Mouse (Mus musculus) testis, postnatal 10 days (tissue): ENCODE results near the gene Kctd11.

Experiments
- DNase-seq: peaks from one replicate; pipeline ENCODE4 v3.0.0; 2021; ENCODE audit warnings: low spot score

Gene Kctd11

DNA sequence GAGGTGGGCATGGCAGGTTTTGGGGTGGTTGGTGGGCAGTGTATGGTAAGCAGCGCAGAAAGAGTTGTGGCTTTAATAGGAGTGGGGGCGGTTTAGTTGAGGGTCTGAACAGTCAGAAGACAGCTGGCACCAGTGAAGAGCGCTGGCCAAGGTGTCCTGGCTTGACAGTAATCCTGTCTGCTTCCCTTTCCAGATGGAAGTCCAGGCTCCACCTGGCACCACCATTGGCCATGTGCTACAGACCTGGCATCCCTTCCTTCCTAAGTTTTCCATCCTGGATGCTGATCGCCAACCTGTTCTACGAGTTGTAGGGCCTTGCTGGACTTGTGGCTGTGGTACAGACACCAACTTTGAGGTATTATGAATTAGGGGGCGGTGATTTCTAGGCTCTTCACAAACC, 33.2 kb downstream of the Kctd11 start:
- DNase-seq = no peak

DNA sequence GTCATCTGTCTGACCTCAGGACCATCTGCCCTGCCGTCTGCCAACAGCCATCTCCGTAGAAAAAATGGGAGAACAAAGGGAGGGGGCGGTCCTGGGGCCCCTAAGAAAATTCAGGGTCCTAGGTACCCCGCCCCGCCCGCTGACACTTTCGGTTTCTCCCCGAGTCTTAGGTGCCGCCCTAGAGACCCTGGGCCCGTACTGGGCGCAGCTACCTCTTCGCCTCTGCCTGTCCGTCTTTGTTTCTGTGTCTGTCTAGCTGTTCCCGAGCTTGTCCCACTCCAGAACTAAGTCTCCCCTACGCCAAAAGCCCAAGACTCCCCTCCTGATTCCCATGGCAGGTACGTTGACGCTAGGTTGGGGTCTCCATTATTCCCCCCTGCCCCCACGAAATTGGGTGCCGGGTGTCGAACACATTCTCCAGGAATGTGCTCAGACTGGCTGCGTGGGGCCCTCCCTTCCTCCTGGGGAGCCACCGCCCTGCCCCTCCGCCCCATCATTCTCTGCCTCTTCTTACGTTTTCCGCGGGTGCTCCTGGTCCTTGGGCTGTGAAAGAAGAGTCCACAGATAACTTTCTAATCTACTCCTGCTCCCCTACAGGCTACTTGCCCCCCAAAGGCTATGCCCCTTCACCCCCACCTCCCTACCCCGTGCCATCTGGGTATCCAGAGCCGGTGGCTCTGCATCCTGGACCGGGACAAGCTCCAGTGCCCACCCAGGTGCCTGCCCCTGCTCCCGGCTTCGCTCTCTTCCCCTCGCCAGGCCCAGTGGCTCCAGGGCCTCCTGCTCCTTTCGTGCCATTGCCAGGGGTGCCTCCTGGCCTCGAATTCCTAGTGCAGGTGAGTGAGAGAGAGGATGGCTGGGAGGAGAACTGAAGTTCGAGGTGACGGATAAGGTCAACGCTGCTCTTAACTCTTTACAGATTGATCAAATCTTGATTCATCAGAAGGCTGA, 34.2 kb downstream of the Kctd11 start:
- no peak for DNase-seq

DNA sequence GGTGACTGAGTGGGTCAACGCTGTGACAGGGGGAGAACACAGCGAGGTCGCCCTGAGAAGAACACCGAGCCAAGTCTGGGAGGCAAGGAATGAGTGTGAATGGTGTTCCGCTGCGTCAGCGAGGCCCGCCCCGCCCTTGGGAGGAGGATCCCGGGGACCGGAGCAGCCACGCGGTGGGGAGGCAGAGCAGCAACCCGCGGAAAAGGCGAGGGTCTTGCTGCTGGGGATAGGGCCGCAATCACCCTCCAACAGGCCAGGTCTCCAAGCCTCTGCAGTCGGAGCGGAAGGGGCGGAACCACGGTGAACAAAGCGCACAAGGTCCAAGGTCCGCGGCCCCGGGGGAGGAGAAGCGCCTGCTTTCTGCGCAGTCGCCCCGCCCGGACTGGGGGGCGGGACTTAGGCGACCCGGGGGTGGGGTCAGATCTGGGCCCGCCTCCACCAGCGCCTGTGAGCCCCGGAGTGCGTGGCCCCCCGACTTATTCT, 35.0 kb downstream of the Kctd11 start, which contains the start of gene Plscr3:
Plscr3 (plus strand) TSS at position 179 of the 483 bp plus-strand sequence.
- DNase-seq = peak; percentile 97

DNA sequence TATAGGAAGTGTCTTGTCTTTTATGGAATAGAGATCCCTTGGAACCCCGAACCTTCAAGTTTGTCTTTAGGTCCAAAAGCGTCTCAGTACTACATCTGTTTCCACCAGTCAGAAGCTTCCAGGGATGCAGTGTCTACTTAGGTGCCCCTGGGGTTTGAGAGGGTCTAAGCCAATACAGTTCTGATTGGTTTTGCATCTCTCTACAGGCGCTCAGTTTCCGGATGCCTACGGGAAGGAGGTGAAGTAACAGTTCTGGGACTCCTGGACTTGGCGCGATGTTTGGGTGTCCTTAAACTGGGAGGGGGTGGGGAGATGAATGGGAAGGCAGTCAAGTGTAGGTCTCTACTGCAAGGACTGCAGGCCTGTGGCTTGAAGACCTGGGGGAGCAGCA, 42.5 kb downstream of the Kctd11 start:
- no peak for DNase-seq

DNA sequence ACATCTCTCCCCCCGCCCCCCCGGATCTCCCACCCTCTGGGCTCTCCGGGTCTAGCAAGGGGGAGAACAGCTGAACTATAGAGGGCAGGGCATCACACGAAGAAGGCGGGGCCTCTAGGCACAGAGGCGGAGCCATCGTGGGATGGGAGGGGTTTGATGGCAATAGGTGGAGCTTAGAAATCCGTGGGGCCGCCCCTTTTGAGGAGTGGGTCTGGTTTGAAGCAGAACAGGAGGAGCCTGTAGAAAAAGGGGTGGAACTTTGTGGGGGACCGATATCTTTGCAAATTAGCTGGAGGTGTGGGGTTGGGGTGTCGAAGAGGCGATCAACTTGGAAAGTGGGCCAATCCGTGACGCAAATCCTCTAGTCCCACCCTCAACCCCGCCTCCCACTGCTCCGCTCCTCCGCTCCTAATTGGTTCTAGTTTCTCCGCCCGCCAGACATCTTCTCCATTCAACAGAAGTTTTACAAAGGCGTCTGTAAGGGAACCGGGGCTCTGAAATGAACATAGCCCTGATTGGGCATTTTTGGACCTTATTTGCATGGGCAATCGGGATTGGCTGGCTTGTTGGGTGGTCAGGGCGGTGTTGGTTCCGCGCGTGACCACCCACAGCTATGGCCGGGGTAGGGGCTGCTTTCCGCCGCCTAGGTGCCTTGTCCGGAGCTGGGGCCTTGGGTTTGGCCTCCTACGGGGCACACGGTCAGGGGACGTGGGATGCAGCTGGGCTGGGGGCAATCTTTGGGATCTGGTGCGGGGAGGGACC, 43.1 kb downstream of the Kctd11 start, which contains the start of gene Tmem256:
Tmem256 (plus strand) TSS at position 563 of the 762 bp plus-strand sequence.
- DNase-seq = peak; percentile 96

DNA sequence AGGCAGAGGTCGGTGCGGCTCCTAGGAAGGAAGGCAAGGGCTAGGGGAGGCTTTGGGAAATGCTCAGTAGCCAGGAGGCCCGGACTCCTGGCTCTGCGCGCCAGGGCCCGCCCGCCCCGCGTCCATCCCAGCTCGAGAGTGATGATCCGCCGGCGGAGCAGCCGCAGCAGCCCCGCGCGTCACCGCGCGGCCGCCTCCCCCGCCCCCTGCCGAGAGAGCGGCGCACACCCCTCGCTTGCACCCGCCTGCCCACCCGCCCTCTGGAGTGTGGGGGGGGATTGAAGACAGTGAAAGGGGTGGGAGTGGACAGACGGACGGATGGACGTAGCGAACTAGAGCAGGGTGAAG, 43.6 kb downstream of the Kctd11 start, which contains the start of gene Nlgn2:
Nlgn2 (minus strand) TSS at position 181 of the 348 bp plus-strand sequence.
- DNase-seq = no peak

DNA sequence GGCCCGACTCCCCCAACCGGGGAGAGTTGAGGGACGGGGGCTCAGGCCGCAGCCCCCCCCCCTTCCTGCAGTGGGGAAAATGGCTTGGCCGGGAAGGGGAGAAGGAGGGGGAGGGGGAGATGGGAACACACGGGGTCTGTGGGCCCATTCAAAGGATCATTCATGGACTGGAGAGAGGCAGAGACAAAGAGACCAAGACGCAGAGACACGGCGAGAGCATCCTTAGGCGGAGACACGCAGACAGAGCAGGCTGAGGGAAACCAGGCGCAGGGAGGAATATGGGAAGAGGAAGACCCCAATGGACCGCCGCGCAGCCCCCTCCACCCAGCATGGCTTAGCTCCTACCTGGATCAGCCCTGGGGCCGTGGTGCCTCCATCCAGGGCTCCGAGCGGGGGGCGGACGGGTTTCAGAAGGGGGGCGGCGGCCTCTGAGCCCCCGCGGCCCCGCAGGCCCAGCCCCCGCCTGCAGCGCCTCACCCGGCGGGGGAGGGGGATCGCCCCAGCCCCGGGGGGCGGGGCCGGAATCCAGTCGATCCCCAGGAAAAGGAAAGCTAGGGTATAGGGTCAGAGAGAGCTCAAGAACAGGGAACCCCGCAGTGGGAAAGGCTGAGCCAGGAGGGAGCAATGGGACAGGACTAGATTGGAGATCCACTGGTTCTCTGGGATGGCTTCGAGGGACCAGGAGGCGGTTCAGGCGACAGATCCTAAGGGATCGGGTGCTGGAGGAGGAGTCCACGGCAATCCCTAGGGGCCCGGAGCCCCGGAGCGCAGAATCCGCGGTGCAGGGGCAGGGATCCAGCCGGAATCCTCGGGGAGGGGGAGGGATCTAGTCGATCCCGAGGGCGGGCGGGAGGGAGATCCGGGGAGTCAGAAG, 44.3 kb downstream of the Kctd11 start:
- peak; percentile 70 for DNase-seq

DNA sequence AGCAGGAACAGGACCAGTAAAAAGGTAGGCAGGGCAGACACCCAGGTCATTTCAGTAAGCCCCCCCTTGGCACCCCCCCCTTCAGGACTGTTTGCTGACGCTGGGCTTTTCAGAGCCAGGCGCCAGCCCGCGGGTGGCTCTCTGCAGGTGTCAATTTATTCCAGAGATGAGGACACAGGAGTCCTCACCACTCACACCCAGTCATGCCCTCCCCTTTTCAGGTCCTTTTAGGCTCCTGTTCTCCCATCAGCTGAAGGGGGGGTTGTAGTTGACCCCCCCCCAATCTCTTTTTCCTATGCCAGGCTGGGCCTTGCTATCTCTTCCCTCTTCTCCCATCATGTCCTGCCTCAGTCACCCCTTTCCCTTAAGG, 45.3 kb downstream of the Kctd11 start:
- DNase-seq = no peak

DNA sequence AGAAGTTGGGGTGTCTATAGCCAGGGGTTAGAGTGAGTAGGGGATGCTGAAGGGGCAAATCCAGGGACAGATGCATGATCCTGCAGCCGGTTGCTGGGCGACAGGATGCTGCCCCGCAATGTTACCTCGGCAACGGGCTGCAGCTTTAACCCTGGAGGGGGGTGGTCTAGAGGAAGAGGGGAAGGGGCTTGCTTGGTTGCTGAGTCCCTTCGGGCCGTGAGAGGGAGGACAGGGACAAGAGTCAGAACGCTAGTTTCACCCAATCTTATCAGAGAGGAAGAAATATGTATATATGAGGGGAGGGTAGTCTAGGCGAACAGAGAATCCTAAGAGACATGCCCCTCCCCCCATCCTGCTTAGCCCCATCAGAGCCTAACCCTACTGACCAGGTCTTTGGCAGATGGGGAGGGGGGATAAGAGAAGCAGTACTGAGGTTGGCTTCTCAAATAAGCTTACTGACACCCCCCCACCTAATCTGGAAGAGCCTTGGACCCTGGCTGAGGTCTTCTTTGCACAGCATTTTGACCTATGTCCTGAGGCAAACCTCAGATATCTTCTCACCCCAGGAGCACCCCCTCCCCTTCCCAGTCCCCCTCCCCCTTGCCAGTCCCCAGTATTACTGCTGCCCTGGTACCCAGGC, 45.8 kb downstream of the Kctd11 start:
- DNase-seq = no peak

DNA sequence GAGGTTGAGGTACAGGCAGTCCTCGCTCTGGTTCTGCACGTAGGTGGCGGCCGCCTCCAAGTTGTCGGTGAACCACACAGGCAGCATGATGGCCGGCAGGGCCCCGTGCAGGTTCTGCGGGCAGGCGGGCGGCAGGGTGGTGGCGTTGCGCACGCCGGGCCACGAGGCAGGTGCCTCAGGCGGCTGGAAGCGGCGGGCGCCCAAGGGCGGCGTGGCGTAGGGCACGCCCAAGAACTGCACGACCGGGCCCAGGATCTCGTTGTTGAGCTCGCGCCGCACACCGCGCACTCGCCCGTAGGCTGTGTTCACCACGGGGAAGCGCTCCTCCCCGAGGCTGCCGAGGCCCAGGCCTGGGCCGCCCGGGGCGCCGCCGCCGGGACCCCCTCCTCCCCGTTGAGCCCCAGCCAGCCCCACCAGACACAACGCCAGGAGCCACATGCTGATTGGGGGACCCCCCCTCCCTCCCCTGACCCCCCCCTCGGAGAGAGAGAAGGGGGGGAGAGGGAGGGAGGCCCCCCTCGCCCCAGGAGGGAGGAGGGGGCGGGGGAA, 47.1 kb downstream of the Kctd11 start:
- DNase-seq = peak; percentile 65

DNA sequence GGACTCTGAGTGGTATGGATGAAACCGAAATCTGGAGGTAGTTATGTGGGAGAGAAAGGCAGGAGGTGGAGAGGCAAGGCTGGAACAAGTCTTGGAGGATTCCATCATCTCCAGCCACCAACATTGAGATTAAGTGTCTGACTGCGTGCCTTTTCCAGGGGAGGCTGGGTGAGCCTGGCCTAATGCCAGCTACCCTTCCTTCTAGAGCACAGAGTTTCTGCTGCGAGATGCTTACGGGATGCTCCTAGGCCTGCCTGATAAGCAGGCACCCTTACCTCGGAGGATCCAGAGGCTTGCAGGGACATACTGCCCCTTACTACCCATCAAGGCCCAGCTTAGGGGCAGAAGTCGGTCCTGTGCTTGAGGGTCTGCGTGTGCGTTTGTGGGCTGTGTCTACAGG, 47.7 kb downstream of the Kctd11 start:
- no peak for DNase-seq

DNA sequence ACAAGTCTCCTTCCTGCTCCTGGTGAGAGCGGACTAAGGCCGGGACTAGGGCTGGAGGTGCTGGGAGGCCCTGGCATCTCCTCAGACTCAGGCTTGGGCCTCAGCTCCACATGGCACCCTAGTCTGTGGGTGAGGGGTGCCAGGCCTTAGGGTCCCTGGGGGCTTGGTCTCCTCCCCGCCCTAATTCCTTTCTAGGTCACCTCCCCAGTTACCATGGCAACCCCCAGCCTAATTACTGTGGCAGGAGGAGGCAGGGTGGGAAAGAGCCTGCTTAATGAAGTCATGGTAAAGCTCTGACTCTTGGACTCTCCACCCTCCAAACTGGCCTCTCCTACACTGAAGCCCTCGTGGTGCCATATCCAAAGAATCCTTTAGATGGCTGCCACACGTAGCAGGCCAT, 52.4 kb downstream of the Kctd11 start:
- no peak for DNase-seq
